Mouse (Mus musculus): ENCODE measurements around the gene Krtap2-4. TPM values are rescaled to one million over a fixed set of nuclear protein-coding genes. Genes with fewer than 3 reads are reported as not detected.
A peak's percentile ranks its signal among the peaks of the same experiment; 100 is the strongest.

Krtap2-4 gene
- total and polyA plus RNA-seq, 2 experiments from 2014 or later = not detected

DNA sequence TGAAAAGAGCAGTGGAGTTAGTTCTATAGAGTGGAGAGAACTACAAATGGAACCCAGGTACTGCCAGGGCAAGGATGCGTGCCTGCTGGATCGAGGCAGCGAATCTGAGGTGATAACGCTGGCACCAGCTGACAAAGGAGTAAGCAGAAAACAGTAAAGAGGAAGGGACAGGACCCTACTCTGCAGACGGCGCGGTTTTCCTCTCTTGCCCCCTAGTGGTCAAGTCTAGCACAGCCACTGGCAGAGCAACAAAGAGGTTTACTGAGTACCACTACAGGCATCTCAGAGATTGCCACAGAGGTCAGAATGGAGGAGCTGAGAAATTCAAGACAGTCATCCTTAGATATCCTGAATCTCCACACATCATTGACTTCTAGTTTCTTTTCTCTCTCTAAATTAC, 40.5 kb downstream of the Krtap2-4 start:
- Histone ChIP-seq H3K9me3 (replicated peaks; ENCODE audit: control insufficient read depth, low read length) (no peaks in the 10 kb centered on the region), H3K9ac (replicated peaks; ENCODE audit: low read depth, low read length) (no peak overlapping the region), H3K36me3 (replicated peaks; ENCODE audit: control insufficient read depth, insufficient read depth, low read length) (no peaks in the 10 kb centered on the region), H3K4me3 (ENCODE audit: low read depth, low read length) (no peak overlapping the region), H3K4me2 (ENCODE audit: low read depth, low read length) (peak overlapping the region; percentile 39), H3K27ac (ENCODE audit: low read depth) (no peak overlapping the region), H3K27me3 (ENCODE audit: control insufficient read depth, insufficient read depth, low read length) (no peaks in the 10 kb centered on the region), H3K4me1 (ENCODE audit: control insufficient read depth, insufficient read depth) (no peaks in the 10 kb centered on the region)
- ATAC-seq (ENCODE audit: insufficient read depth, low read depth) = no peak
- peak; percentile 86 for TF ChIP-seq CTCF (IDR thresholded peaks at IDR 0.05; ENCODE audit: low read depth)
- TF ChIP-seq EP300 (IDR thresholded peaks at IDR 0.05; ENCODE audit: low read depth) = no peak
- DNase-seq (ENCODE audit: low spot score) = peak; percentile 39
- 2% methylated on average over 7 of the region's 7 CpGs for WGBS

GRCm38 (mm10) chr11:99573164-99573563, 41.5 kb downstream of the Krtap2-4 start:
- Histone ChIP-seq H3K27me3 (ENCODE audit: control insufficient read depth, insufficient read depth, low read length) (no peaks in the 10 kb centered on the region), H3K4me2 (ENCODE audit: low read depth, low read length) (no peak overlapping the region), H3K9me3 (replicated peaks; ENCODE audit: control insufficient read depth, low read length) (no peaks in the 10 kb centered on the region), H3K4me1 (ENCODE audit: control insufficient read depth, insufficient read depth) (no peaks in the 10 kb centered on the region), H3K27ac (ENCODE audit: low read depth) (no peak overlapping the region), H3K36me3 (replicated peaks; ENCODE audit: control insufficient read depth, insufficient read depth, low read length) (no peaks in the 10 kb centered on the region), H3K4me3 (ENCODE audit: low read depth, low read length) (no peak overlapping the region), H3K9ac (replicated peaks; ENCODE audit: low read depth, low read length) (no peak overlapping the region)
- DNase-seq (ENCODE audit: low spot score) = no peak
- ATAC-seq (ENCODE audit: insufficient read depth, low read depth) = no peak
- TF ChIP-seq EP300 (IDR thresholded peaks at IDR 0.05; ENCODE audit: low read depth) (no peak), CTCF (IDR thresholded peaks at IDR 0.05; ENCODE audit: low read depth) (no peak)
- WGBS = 55% methylated on average over 4 of the region's 4 CpGs

DNA sequence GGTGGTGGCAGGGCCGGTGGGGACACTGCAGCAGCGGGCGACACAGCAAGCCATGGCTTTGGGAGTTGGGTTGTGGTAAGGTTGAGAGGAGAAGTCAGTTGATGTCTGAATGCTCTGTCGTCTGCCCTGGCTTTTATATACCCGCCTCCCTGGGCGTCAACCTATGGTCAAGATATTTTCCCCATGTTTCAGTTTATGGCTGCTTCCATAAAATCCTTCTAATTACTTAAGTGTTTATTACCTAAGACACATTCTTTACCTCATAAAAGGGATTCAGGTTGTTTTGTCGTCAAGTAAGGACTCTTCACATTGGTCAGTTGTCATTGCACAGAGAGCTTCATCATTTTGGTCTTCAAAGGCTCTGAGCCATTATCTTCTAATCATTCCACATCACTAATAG, 48.1 kb downstream of the Krtap2-4 start, which contains the start of gene Krtap3-1:
TSS of gene Krtap3-1 (minus strand) at position 101 of the 400 bp plus-strand sequence.
- H3K27me3 ChIP-seq (ENCODE audit: control insufficient read depth, insufficient read depth, low read length) = no peaks in the 10 kb centered on the region

More for the DNA sequence above, 48.1 kb downstream of the Krtap2-4 start, which contains the start of gene Krtap3-1:
- H3K27ac ChIP-seq (ENCODE audit: low read depth) = no peak within 1 kb of the TSS
- H3K4me1 ChIP-seq (ENCODE audit: control insufficient read depth, insufficient read depth) = no peaks in the 10 kb centered on the region
- TF ChIP-seq CTCF (IDR thresholded peaks at IDR 0.05; ENCODE audit: low read depth) = no peak
- no peak for TF ChIP-seq EP300 (IDR thresholded peaks at IDR 0.05; ENCODE audit: low read depth)
- no peak within 1 kb of the TSS for H3K9ac ChIP-seq (replicated peaks; ENCODE audit: low read depth, low read length)
- no peak within 1 kb of the TSS for H3K4me3 ChIP-seq (ENCODE audit: low read depth, low read length)
- WGBS = 85% methylated on average over 7 of the region's 7 CpGs
- H3K36me3 ChIP-seq (replicated peaks; ENCODE audit: control insufficient read depth, insufficient read depth, low read length) = no peaks in the 10 kb centered on the region
- no peaks in the 10 kb centered on the region for H3K9me3 ChIP-seq (replicated peaks; ENCODE audit: control insufficient read depth, low read length)
- DNase-seq (ENCODE audit: low spot score) = no peak
- ATAC-seq (ENCODE audit: insufficient read depth, low read depth) = no peak
- H3K4me2 ChIP-seq (ENCODE audit: low read depth, low read length) = no peak within 1 kb of the TSS

Other genes starting within 250 kb of the Krtap2-4 start
Only the 30 nearest of the 38 such genes appear.
- not detected in 2 replicates for gene Krt12, start 192.6 kb downstream of the Krtap2-4 start, total RNA-seq (2014; rRNA removed; ENCODE audit: low replicate concordance)
- not detected in 2 replicates for gene Krt12, start 192.6 kb downstream of the Krtap2-4 start, polyA plus RNA-seq (2015; fragmentation: Nextera tagmentation; extraction: Ambion mirVana)
- gene Krt20, start 176.7 kb downstream of the Krtap2-4 start, total RNA-seq (2014; rRNA removed; ENCODE audit: low replicate concordance) = not detected in 2 replicates
- gene Krt20, start 176.7 kb downstream of the Krtap2-4 start, polyA plus RNA-seq (2015; fragmentation: Nextera tagmentation; extraction: Ambion mirVana) = 0.26 and 0.38 TPM in 2 replicates
- not detected in 2 replicates for gene Krt23, start 121.7 kb downstream of the Krtap2-4 start, total RNA-seq (2014; rRNA removed; ENCODE audit: low replicate concordance)
- gene Krt23, start 121.7 kb downstream of the Krtap2-4 start, polyA plus RNA-seq (2015; fragmentation: Nextera tagmentation; extraction: Ambion mirVana) = 0.07 and 0.12 TPM in 2 replicates
- not detected in 2 replicates for gene Krt39, start 93.5 kb downstream of the Krtap2-4 start, total RNA-seq (2014; rRNA removed; ENCODE audit: low replicate concordance)
- gene Krt39, start 93.5 kb downstream of the Krtap2-4 start, polyA plus RNA-seq (2015; fragmentation: Nextera tagmentation; extraction: Ambion mirVana) = not detected in 2 replicates
- gene Krt40, start 71.7 kb downstream of the Krtap2-4 start, total RNA-seq (2014; rRNA removed; ENCODE audit: low replicate concordance) = not detected in 2 replicates
- gene Krt40, start 71.7 kb downstream of the Krtap2-4 start, polyA plus RNA-seq (2015; fragmentation: Nextera tagmentation; extraction: Ambion mirVana) = not detected in 2 replicates
- gene Krtap3-3, start 64.0 kb downstream of the Krtap2-4 start, total RNA-seq (2014; rRNA removed; ENCODE audit: low replicate concordance) = not detected in 2 replicates
- not detected in 2 replicates for gene Krtap3-3, start 64.0 kb downstream of the Krtap2-4 start, polyA plus RNA-seq (2015; fragmentation: Nextera tagmentation; extraction: Ambion mirVana)
- not detected in 2 replicates for gene Krtap3-2, start 58.0 kb downstream of the Krtap2-4 start, total RNA-seq (2014; rRNA removed; ENCODE audit: low replicate concordance)
- not detected in 2 replicates for gene Krtap3-2, start 58.0 kb downstream of the Krtap2-4 start, polyA plus RNA-seq (2015; fragmentation: Nextera tagmentation; extraction: Ambion mirVana)
- not detected in 2 replicates for gene Gm11939, start 55.4 kb downstream of the Krtap2-4 start, total RNA-seq (2014; rRNA removed; ENCODE audit: low replicate concordance)
- not detected in 2 replicates for gene Gm11939, start 55.4 kb downstream of the Krtap2-4 start, polyA plus RNA-seq (2015; fragmentation: Nextera tagmentation; extraction: Ambion mirVana)
- gene Krtap3-1, start 48.2 kb downstream of the Krtap2-4 start, total RNA-seq (2014; rRNA removed; ENCODE audit: low replicate concordance) = not detected in 2 replicates
- gene Krtap3-1, start 48.2 kb downstream of the Krtap2-4 start, polyA plus RNA-seq (2015; fragmentation: Nextera tagmentation; extraction: Ambion mirVana) = not detected in 2 replicates
- not detected in 2 replicates for gene Krtap1-5, start 33.8 kb downstream of the Krtap2-4 start, total RNA-seq (2014; rRNA removed; ENCODE audit: low replicate concordance)
- gene Krtap1-5, start 33.8 kb downstream of the Krtap2-4 start, polyA plus RNA-seq (2015; fragmentation: Nextera tagmentation; extraction: Ambion mirVana) = not detected in 2 replicates
- not detected in 2 replicates for gene Krtap1-4, start 31.2 kb downstream of the Krtap2-4 start, total RNA-seq (2014; rRNA removed; ENCODE audit: low replicate concordance)
- gene Krtap1-4, start 31.2 kb downstream of the Krtap2-4 start, polyA plus RNA-seq (2015; fragmentation: Nextera tagmentation; extraction: Ambion mirVana) = not detected in 2 replicates
- gene Krtap1-3, start 23.5 kb downstream of the Krtap2-4 start, total RNA-seq (2014; rRNA removed; ENCODE audit: low replicate concordance) = not detected in 2 replicates
- not detected in 2 replicates for gene Krtap1-3, start 23.5 kb downstream of the Krtap2-4 start, polyA plus RNA-seq (2015; fragmentation: Nextera tagmentation; extraction: Ambion mirVana)
- not detected in 2 replicates for gene Krtap9-3, start 16.7 kb downstream of the Krtap2-4 start, total RNA-seq (2014; rRNA removed; ENCODE audit: low replicate concordance)
- gene Krtap9-3, start 16.7 kb downstream of the Krtap2-4 start, polyA plus RNA-seq (2015; fragmentation: Nextera tagmentation; extraction: Ambion mirVana) = not detected in 2 replicates
- gene Gm11938, start 11.5 kb downstream of the Krtap2-4 start, total RNA-seq (2014; rRNA removed; ENCODE audit: low replicate concordance) = not detected in 2 replicates
- gene Gm11938, start 11.5 kb downstream of the Krtap2-4 start, polyA plus RNA-seq (2015; fragmentation: Nextera tagmentation; extraction: Ambion mirVana) = not detected in 2 replicates
- gene Gm11937, start 4.7 kb downstream of the Krtap2-4 start, total RNA-seq (2014; rRNA removed; ENCODE audit: low replicate concordance) = not detected in 2 replicates
- gene Gm11937, start 4.7 kb downstream of the Krtap2-4 start, polyA plus RNA-seq (2015; fragmentation: Nextera tagmentation; extraction: Ambion mirVana) = not detected in 2 replicates
- gene Gm11562, start 5.6 kb upstream of the Krtap2-4 start, total RNA-seq (2014; rRNA removed; ENCODE audit: low replicate concordance) = not detected in 2 replicates
- not detected in 2 replicates for gene Gm11562, start 5.6 kb upstream of the Krtap2-4 start, polyA plus RNA-seq (2015; fragmentation: Nextera tagmentation; extraction: Ambion mirVana)
- gene Krtap4-1, start 13.4 kb upstream of the Krtap2-4 start, total RNA-seq (2014; rRNA removed; ENCODE audit: low replicate concordance) = not detected in 2 replicates
- gene Krtap4-1, start 13.4 kb upstream of the Krtap2-4 start, polyA plus RNA-seq (2015; fragmentation: Nextera tagmentation; extraction: Ambion mirVana) = not detected in 2 replicates
- not detected in 2 replicates for gene Krtap4-2, start 20.2 kb upstream of the Krtap2-4 start, total RNA-seq (2014; rRNA removed; ENCODE audit: low replicate concordance)
- gene Krtap4-2, start 20.2 kb upstream of the Krtap2-4 start, polyA plus RNA-seq (2015; fragmentation: Nextera tagmentation; extraction: Ambion mirVana) = not detected in 2 replicates
- not detected in 2 replicates for gene Krtap4-7, start 29.2 kb upstream of the Krtap2-4 start, total RNA-seq (2014; rRNA removed; ENCODE audit: low replicate concordance)
- gene Krtap4-7, start 29.2 kb upstream of the Krtap2-4 start, polyA plus RNA-seq (2015; fragmentation: Nextera tagmentation; extraction: Ambion mirVana) = not detected in 2 replicates
- gene Gm11555, start 35.4 kb upstream of the Krtap2-4 start, total RNA-seq (2014; rRNA removed; ENCODE audit: low replicate concordance) = not detected in 2 replicates
- gene Gm11555, start 35.4 kb upstream of the Krtap2-4 start, polyA plus RNA-seq (2015; fragmentation: Nextera tagmentation; extraction: Ambion mirVana) = not detected in 2 replicates
- gene Gm11563, start 44.1 kb upstream of the Krtap2-4 start, total RNA-seq (2014; rRNA removed; ENCODE audit: low replicate concordance) = not detected in 2 replicates
- gene Gm11563, start 44.1 kb upstream of the Krtap2-4 start, polyA plus RNA-seq (2015; fragmentation: Nextera tagmentation; extraction: Ambion mirVana) = not detected in 2 replicates
- not detected in 2 replicates for gene Krtap4-6, start 51.1 kb upstream of the Krtap2-4 start, total RNA-seq (2014; rRNA removed; ENCODE audit: low replicate concordance)
- gene Krtap4-6, start 51.1 kb upstream of the Krtap2-4 start, polyA plus RNA-seq (2015; fragmentation: Nextera tagmentation; extraction: Ambion mirVana) = not detected in 2 replicates
- not detected in 2 replicates for gene Gm14190, start 75.9 kb upstream of the Krtap2-4 start, total RNA-seq (2014; rRNA removed; ENCODE audit: low replicate concordance)
- not detected in 2 replicates for gene Gm14190, start 75.9 kb upstream of the Krtap2-4 start, polyA plus RNA-seq (2015; fragmentation: Nextera tagmentation; extraction: Ambion mirVana)
- not detected in 2 replicates for gene Gm14180, start 119.4 kb upstream of the Krtap2-4 start, total RNA-seq (2014; rRNA removed; ENCODE audit: low replicate concordance)
- not detected in 2 replicates for gene Gm14180, start 119.4 kb upstream of the Krtap2-4 start, polyA plus RNA-seq (2015; fragmentation: Nextera tagmentation; extraction: Ambion mirVana)
- gene Gm11595, start 158.1 kb upstream of the Krtap2-4 start, total RNA-seq (2014; rRNA removed; ENCODE audit: low replicate concordance) = not detected in 2 replicates
- gene Gm11595, start 158.1 kb upstream of the Krtap2-4 start, polyA plus RNA-seq (2015; fragmentation: Nextera tagmentation; extraction: Ambion mirVana) = not detected in 2 replicates
- not detected in 2 replicates for gene Krtap4-8, start 165.9 kb upstream of the Krtap2-4 start, total RNA-seq (2014; rRNA removed; ENCODE audit: low replicate concordance)
- not detected in 2 replicates for gene Krtap4-8, start 165.9 kb upstream of the Krtap2-4 start, polyA plus RNA-seq (2015; fragmentation: Nextera tagmentation; extraction: Ambion mirVana)
- gene Krtap4-9, start 170.4 kb upstream of the Krtap2-4 start, total RNA-seq (2014; rRNA removed; ENCODE audit: low replicate concordance) = not detected in 2 replicates
- not detected in 2 replicates for gene Krtap4-9, start 170.4 kb upstream of the Krtap2-4 start, polyA plus RNA-seq (2015; fragmentation: Nextera tagmentation; extraction: Ambion mirVana)
- gene Gm11596, start 178.6 kb upstream of the Krtap2-4 start, total RNA-seq (2014; rRNA removed; ENCODE audit: low replicate concordance) = not detected in 2 replicates
- not detected in 2 replicates for gene Gm11596, start 178.6 kb upstream of the Krtap2-4 start, polyA plus RNA-seq (2015; fragmentation: Nextera tagmentation; extraction: Ambion mirVana)
- gene Gm11569, start 184.1 kb upstream of the Krtap2-4 start, total RNA-seq (2014; rRNA removed; ENCODE audit: low replicate concordance) = not detected in 2 replicates
- gene Gm11569, start 184.1 kb upstream of the Krtap2-4 start, polyA plus RNA-seq (2015; fragmentation: Nextera tagmentation; extraction: Ambion mirVana) = not detected in 2 replicates
- not detected in 2 replicates for gene Gm11554, start 189.6 kb upstream of the Krtap2-4 start, total RNA-seq (2014; rRNA removed; ENCODE audit: low replicate concordance)
- gene Gm11554, start 189.6 kb upstream of the Krtap2-4 start, polyA plus RNA-seq (2015; fragmentation: Nextera tagmentation; extraction: Ambion mirVana) = not detected in 2 replicates

Measured in heart, postnatal 0 days (tissue).